Mouse (Mus musculus) intestine, embryonic 14.5 days (tissue): Measurements from ENCODE around the gene Kyat3. TPM values are rescaled to one million over a fixed set of nuclear protein-coding genes. Genes with fewer than 3 reads are reported as not detected.
"Not testable (repeated sequence)": the region's sequence is repeated elsewhere in the genome, so short reads cannot be mapped to it uniquely, and the experiment has no call there.

Source experiments
- ATAC-seq: fragments of 200-750 bp; cut with Nextera tagmentation; replicated peaks from 2 replicates; pipeline ENCODE4 v1.8.0; 2017; ENCODE audit warnings: low read depth, moderate number of reproducible peaks, moderate TSS enrichment, moderate library complexity; ENCODE audit not compliant: low FRiP score, low TSS enrichment
- DNase-seq: peaks from one replicate; pipeline ENCODE4 v3.0.0-alpha.2; 2018; ENCODE audit warnings: low spot score
- H3K27ac ChIP-seq: fragments of 300-500 bp; sonication (generic); 2 replicates; pipeline ENCODE4 v1.5.1; 2014; ENCODE audit warnings: low read depth, mild to moderate bottlenecking, control low read depth
- H3K27me3 ChIP-seq: fragments of 300-500 bp; sonication (generic); replicated peaks from 2 replicates; pipeline ENCODE4 v1.6.1; 2014; ENCODE audit warnings: low read length, control low read depth; ENCODE audit not compliant: control insufficient read depth, insufficient read depth
- H3K36me3 ChIP-seq: fragments of 300-500 bp; sonication (generic); 2 replicates; pipeline ENCODE4 v1.6.1; 2014; ENCODE audit warnings: low read length, control low read depth; ENCODE audit not compliant: control insufficient read depth, insufficient read depth
- H3K4me1 ChIP-seq: fragments of 300-500 bp; sonication (generic); replicated peaks from 2 replicates; pipeline ENCODE4 v1.6.1; 2014; ENCODE audit warnings: low read length, control low read depth, mixed read lengths; ENCODE audit not compliant: control insufficient read depth, insufficient read depth
- H3K4me2 ChIP-seq: fragments of 300-500 bp; sonication (generic); 2 replicates; pipeline ENCODE4 v1.6.1; 2014; ENCODE audit warnings: low read length
- H3K4me3 ChIP-seq: fragments of 300-500 bp; sonication (generic); 2 replicates; pipeline ENCODE4 v1.5.1; 2014; ENCODE audit warnings: low read depth, low read length, control low read depth, mixed read lengths
- H3K9ac ChIP-seq: fragments of 300-500 bp; sonication (generic); 2 replicates; pipeline ENCODE4 v1.6.1; 2014; ENCODE audit warnings: mild to moderate bottlenecking, low read length
- H3K9me3 ChIP-seq: fragments of 300-500 bp; sonication (generic); 2 replicates; pipeline ENCODE4 v1.6.1; 2016; ENCODE audit warnings: low read length, control low read depth; ENCODE audit not compliant: control insufficient read depth
- WGBS: fragments of 180-500 bp; shearing (Covaris S2); extraction: QIAGEN DNeasy Blood & Tissue Kit; methylation state at CpG from one replicate; pipeline ENCODE4 v1.1.7; 2014; 5-methylcytosine and 5-hydroxymethylcytosine counted together
- polyA plus RNA-seq: library from polyadenylated mRNA; unstranded; fragments of >200 nt; fragmentation: Nextera tagmentation; extraction: Ambion mirVana; gene quantifications from 2 replicates; pipeline ENCODE4 v1.2.1, GENCODE M21; 2014

Gene Kyat3
- polyA plus RNA-seq, 1 experiment from 2014 or later: 20.5 TPM

DNA sequence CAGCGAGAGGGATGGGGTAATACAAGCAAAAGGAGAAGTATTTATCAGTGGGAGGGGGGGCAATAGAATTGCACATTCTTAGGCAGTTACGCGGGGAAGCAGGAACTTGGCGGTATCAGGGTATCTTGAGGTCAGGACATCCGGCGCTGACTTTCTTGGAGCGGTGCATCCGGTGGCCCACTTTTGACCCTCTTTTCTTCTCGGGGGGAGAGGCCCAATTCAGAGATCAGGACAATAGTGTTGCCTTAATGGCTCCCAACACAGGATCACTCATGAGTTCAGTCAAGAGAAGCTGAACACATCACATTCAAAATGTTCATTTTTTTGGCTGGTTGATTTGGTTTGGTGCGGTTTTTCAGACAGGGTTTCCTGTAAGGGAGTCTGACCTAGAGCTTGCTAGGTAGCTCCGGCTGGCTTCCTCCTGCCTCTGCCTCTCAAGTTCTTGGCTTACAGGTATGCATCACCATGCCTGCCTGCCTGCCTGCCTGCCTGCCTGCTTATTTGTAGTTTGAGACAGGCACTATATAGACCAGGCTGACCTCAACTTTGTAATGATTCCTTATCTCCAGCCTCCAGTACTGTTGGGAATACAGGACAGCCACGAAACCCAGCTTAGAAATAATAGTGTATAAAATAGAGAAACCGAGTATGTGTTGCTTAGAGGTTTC lies 7.5 kb downstream of the Kyat3 start:
- H3K4me1 ChIP-seq, ATAC-seq, H3K36me3 ChIP-seq, H3K27me3 ChIP-seq, H3K9me3 ChIP-seq, H3K9ac ChIP-seq, H3K4me3 ChIP-seq, DNase-seq, H3K4me2 ChIP-seq, H3K27ac ChIP-seq: not testable (repeated sequence)
- WGBS: 85% methylated on average over 13 of the region's 13 CpGs

DNA sequence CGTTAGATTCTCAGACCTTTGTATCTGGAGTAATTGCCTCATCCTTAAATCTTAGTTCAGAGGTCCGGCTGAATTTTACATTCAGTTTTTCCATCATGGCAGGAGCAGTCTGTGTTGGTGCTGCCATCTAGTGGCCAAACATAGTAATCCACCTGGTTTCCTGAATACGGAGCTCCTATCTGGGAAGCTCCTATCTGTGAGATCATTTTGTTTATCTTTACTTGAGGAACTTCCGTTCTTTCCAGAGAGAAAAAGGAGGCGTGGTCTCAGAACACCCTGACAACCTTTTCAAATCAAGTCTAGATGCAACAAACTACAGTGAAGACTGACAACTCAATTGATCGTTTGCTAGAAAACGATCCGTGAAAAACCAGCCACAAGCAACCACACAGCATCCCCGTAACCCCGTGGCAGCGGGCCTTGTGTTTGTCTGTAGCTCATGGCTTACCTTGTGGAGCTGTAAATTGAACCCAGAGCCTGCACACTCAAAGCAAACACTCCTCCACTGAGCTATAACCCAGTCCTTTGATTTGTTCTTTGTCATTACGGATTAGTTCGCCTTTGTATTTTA lies 8.1 kb downstream of the Kyat3 start:
- Histone ChIP-seq H3K4me1 (no peaks in the 10 kb centered on the region), H3K36me3 (no peaks in the 10 kb centered on the region), H3K4me2 (no peak overlapping the region), H3K9ac (no peak overlapping the region), H3K27me3 (no peaks in the 10 kb centered on the region), H3K4me3 (no peak overlapping the region), H3K9me3 (0 out of 2 replicates have a peak, but pooled peaks cover 4% of the 10 kb centered on the region), H3K27ac (no peak overlapping the region)
- 44% methylated on average over 13 of the region's 13 CpGs for WGBS
- DNase-seq (peak; percentile 78), ATAC-seq (peak; percentile 65; the same call in 1 of the 2 replicates)

DNA sequence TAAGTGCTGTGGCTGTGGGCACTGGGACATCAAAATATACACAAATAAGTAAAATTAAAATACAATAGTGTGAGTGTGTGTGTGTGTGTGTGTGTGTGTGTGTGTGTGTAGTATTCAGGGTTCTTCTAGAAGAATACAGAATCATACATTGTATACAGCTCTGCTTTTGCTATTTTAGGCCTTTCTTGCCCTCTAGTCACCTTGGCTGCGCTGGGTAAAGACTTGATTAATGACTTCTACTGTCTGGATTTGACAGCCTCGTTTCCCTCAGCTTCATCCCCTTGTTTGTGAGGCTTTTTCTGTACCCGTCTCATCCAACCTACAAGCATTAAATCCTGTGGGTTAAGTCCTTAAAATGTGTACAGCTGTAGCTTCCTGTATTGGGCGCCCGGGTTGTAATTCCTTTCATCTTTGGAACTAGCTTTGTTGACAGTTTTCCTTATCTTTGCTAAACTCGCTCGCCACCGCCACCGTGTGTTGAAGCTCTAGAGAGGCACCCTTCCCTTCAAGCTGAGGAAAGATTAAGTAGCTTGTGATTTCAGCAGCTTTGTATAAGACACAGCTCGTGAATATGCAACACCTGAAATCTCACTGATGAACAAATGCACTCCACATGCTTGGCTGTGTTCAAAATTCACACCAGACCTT lies 9.6 kb downstream of the Kyat3 start:
- 0 out of 2 replicates have a peak, but pooled peaks cover 6% of the 10 kb centered on the region for H3K9me3 ChIP-seq
- H3K4me3 ChIP-seq: no peak overlapping the region
- 17% methylated on average over 10 of the region's 10 CpGs for WGBS
- no peak overlapping the region for H3K27ac ChIP-seq
- no peaks in the 10 kb centered on the region for H3K36me3 ChIP-seq
- no peaks in the 10 kb centered on the region for H3K4me1 ChIP-seq
- no peak overlapping the region for H3K9ac ChIP-seq
- ATAC-seq (no peak), DNase-seq (peak; percentile 68)
- H3K4me2 ChIP-seq: no peak overlapping the region
- no peaks in the 10 kb centered on the region for H3K27me3 ChIP-seq

DNA sequence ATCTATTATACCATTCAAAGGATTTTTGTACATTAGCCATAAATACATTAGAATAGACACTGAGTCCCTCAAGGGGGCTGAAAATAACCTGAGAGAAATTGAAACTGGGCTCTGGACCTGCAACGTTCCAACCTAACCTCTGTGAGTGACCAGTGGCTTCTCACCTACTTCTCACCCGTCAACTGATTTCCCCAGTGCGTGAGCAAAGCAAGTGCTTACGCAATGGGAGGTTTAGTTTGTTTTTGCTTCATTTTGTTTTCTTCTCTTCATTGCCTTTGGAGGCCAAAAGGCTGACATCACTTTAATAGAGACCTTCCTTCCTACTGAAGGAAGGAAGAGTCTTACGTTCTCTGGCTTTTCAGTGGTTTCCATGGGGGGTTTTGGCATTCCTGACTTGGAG lies 10.5 kb downstream of the Kyat3 start:
- Histone ChIP-seq H3K4me2 (no peak overlapping the region), H3K4me1 (no peaks in the 10 kb centered on the region), H3K9ac (no peak overlapping the region), H3K9me3 (0 out of 2 replicates have a peak, but pooled peaks cover 6% of the 10 kb centered on the region), H3K27me3 (no peaks in the 10 kb centered on the region), H3K36me3 (no peaks in the 10 kb centered on the region), H3K4me3 (no peak overlapping the region), H3K27ac (no peak overlapping the region)
- ATAC-seq: no peak
- DNase-seq: no peak
- WGBS: 94% methylated on average over 5 of the region's 5 CpGs

DNA sequence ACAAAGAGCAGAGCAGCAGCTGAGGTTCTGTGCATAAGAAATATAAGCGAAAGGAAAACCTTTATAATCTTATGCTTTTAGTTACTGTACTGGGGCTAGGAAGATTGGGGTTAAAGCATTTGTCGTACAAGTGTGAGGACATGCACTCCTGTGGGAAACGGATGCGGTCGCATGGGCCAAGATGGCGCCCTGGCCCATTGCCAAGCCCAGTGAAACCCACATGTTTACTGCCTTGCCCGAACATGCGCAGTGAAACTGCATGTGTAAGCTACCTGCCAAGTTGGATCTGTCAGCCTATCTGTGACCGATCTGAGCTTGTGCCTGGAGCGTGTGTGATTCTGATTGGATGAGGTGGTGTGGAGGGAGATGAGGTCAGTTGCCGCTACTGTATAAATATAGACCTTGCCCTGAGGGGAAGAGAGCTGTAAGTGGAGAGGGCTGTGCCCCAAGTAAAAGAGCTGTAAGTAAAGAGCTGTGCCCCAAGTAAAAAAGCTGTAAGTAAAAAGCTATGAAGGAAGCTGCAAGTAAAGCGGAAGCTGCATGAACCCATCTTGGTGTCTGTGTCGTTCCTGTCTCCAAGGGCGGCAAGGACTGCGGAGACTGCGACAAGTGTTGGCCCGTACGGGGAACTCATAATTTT lies 11.7 kb downstream of the Kyat3 start:
- not testable (repeated sequence) for H3K27ac ChIP-seq, H3K9ac ChIP-seq, H3K36me3 ChIP-seq, H3K4me2 ChIP-seq, H3K27me3 ChIP-seq, H3K4me3 ChIP-seq, H3K9me3 ChIP-seq, H3K4me1 ChIP-seq, DNase-seq, ATAC-seq
- WGBS: 87% methylated on average over 18 of the region's 18 CpGs

DNA sequence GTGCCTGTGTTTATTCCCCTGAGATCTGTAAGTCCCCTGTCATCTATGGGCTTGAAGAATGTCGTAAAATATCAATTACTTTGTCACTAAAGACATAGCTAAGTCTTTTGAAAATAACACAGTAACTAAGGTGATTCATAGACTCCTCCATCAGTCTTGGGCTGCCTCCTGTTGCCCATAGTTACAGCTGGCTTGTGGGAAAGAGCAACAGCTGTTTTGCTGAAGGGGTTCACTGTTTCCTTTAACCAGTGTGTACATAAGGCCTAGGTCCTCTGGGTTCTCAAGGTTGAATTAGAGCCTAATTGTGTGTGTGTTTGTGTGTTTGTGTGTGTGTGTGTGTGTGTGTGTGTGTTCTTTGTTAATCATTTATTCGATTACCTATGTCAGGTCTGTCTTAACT lies 24.6 kb downstream of the Kyat3 start:
- WGBS: 61% methylated on average over 2 of the region's 2 CpGs
- 0 out of 2 replicates have a peak, but pooled peaks have one; percentile 70 for ATAC-seq
- no peak for DNase-seq
- Histone ChIP-seq H3K27me3 (no peaks in the 10 kb centered on the region), H3K27ac (no peak overlapping the region), H3K4me2 (no peak overlapping the region), H3K36me3 (peaks cover 20% of the 10 kb centered on the region; the same call in 1 of the 2 replicates), H3K9ac (no peak overlapping the region), H3K4me3 (no peak overlapping the region), H3K9me3 (no peaks in the 10 kb centered on the region), H3K4me1 (no peaks in the 10 kb centered on the region)

DNA sequence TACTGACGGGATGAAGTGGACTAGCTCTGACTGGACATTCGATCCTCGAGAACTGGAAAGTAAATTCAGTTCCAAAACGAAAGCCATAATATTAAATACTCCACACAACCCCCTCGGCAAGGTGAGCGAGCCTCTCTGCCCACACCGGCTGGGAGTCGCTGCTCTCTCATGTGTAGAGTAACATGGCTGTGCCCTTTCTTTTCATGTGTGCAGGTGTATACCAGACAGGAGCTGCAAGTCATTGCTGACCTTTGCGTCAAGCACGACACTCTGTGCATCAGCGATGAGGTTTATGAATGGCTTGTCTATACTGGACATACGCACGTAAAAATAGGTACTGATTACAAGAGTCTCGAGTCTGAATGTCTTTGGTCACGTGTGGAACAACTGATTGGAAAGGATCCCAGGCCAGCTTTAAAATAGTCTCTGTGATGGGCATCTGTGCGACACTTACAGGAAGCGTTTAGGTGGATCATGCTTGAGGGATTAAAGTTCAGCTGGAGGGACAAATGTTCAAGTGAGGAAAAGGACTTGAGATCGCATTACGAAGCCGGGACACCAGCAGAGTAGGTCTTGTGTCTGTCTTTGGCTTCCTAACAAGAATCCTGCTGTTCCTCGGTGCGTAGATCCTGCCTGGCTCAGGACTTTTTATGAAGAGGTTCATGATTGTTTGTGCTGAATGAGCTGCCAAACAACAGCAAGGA lies 25.3 kb downstream of the Kyat3 start:
- Histone ChIP-seq H3K27me3 (no peaks in the 10 kb centered on the region), H3K36me3 (peaks cover 18% of the 10 kb centered on the region; the same call in 1 of the 2 replicates), H3K9ac (no peak overlapping the region), H3K4me3 (no peak overlapping the region), H3K27ac (no peak overlapping the region), H3K4me2 (no peak overlapping the region), H3K9me3 (no peaks in the 10 kb centered on the region), H3K4me1 (no peaks in the 10 kb centered on the region)
- 85% methylated on average over 22 of the region's 22 CpGs for WGBS
- DNase-seq (no peak), ATAC-seq (no peak)

DNA sequence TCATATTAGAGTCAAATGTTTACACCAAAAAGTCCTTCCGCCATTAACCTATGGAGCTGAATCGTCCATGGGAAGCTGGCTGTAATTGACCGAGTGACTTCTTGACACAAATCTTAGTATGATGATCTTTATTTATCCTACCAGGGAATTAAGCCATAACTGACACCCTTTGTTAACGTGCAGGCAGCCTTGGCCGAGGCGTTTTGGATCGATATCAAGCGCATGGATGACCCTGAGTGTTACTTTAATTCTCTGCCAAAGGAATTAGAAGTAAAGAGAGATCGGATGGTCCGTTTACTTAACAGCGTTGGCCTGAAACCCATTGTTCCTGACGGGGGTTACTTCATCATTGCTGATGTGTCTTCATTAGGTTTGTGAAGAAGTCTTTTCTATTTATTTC lies 33.4 kb downstream of the Kyat3 start:
- DNase-seq (no peak), ATAC-seq (no peak)
- H3K9me3 ChIP-seq: no peaks in the 10 kb centered on the region
- no peak overlapping the region for H3K27ac ChIP-seq
- no peak overlapping the region for H3K4me2 ChIP-seq
- H3K4me1 ChIP-seq: no peaks in the 10 kb centered on the region
- no peak overlapping the region for H3K9ac ChIP-seq
- no peaks in the 10 kb centered on the region for H3K36me3 ChIP-seq
- H3K4me3 ChIP-seq: no peak overlapping the region
- WGBS: 80% methylated on average over 12 of the region's 12 CpGs
- H3K27me3 ChIP-seq: no peaks in the 10 kb centered on the region
